Mouse (Mus musculus): ENCODE results near the gene Kcnmb2. TPM values are rescaled to one million over a fixed set of nuclear protein-coding genes. Genes with fewer than 3 reads are reported as not detected.
A peak's percentile ranks its signal among the peaks of the same experiment; 100 is the strongest.

Kcnmb2 gene
- 13.9 and 14.7 TPM in 2 replicates for polyA plus RNA-seq (2015; fragmentation: Nextera tagmentation; extraction: Ambion mirVana)

- peak within 1 kb of the TSS; percentile 67 for H3K9ac ChIP-seq (ENCODE audit: low read depth, low read length)
- no peaks in the 10 kb centered on the region for H3K36me3 ChIP-seq (ENCODE audit: control insufficient read depth, insufficient read depth, low read length)
- peaks cover 7% of the 10 kb centered on the region; the same call in 1 of the 2 replicates for H3K4me1 ChIP-seq (ENCODE audit: control insufficient read depth, insufficient read depth, low read depth, low read length)
- under 1% methylated on average over 22 of the region's 22 CpGs for WGBS
- peak within 1 kb of the TSS; percentile 81 for H3K4me2 ChIP-seq (ENCODE audit: low read length)
- H3K27ac ChIP-seq (ENCODE audit: low read depth, low read length): peak within 1 kb of the TSS; percentile 61
- H3K9me3 ChIP-seq (ENCODE audit: control insufficient read depth, low read length): no peaks in the 10 kb centered on the region
- H3K4me3 ChIP-seq (ENCODE audit: low read length): peak within 1 kb of the TSS; percentile 59
- ATAC-seq: peak; percentile 86
- H3K27me3 ChIP-seq (replicated peaks; ENCODE audit: control insufficient read depth, insufficient read depth, low read length): no peaks in the 10 kb centered on the region
Measured at GRCm38 (mm10) chr3:31902504-31903330, at the start of gene Kcnmb2. TSS of gene Kcnmb2 (plus strand) at chr3:31902507.

GRCm38 (mm10) chr3:31863522-31863921 lies 38.8 kb upstream of the Kcnmb2 start:
- Histone ChIP-seq H3K36me3 (ENCODE audit: control insufficient read depth, insufficient read depth, low read length) (no peaks in the 10 kb centered on the region), H3K4me1 (ENCODE audit: control insufficient read depth, insufficient read depth, low read depth, low read length) (no peaks in the 10 kb centered on the region), H3K4me2 (ENCODE audit: low read length) (no peak overlapping the region), H3K27ac (ENCODE audit: low read depth, low read length) (no peak overlapping the region), H3K9me3 (ENCODE audit: control insufficient read depth, low read length) (no peaks in the 10 kb centered on the region), H3K4me3 (ENCODE audit: low read length) (no peak overlapping the region), H3K9ac (ENCODE audit: low read depth, low read length) (no peak overlapping the region), H3K27me3 (replicated peaks; ENCODE audit: control insufficient read depth, insufficient read depth, low read length) (no peaks in the 10 kb centered on the region)
- 38% methylated on average over 5 of the region's 5 CpGs for WGBS
- peak; percentile 63 for ATAC-seq

GRCm38 (mm10) chr3:31864070-31864469 lies 38.2 kb upstream of the Kcnmb2 start:
- WGBS: 71% methylated on average over 3 of the region's 3 CpGs
- no peaks in the 10 kb centered on the region for H3K4me1 ChIP-seq (ENCODE audit: control insufficient read depth, insufficient read depth, low read depth, low read length)
- no peaks in the 10 kb centered on the region for H3K9me3 ChIP-seq (ENCODE audit: control insufficient read depth, low read length)
- ATAC-seq: peak; percentile 30; the same call in 1 of the 2 replicates
- H3K27ac ChIP-seq (ENCODE audit: low read depth, low read length): no peak overlapping the region
- H3K4me2 ChIP-seq (ENCODE audit: low read length): no peak overlapping the region
- H3K36me3 ChIP-seq (ENCODE audit: control insufficient read depth, insufficient read depth, low read length): no peaks in the 10 kb centered on the region
- no peak overlapping the region for H3K9ac ChIP-seq (ENCODE audit: low read depth, low read length)
- H3K27me3 ChIP-seq (replicated peaks; ENCODE audit: control insufficient read depth, insufficient read depth, low read length): no peaks in the 10 kb centered on the region
- no peak overlapping the region for H3K4me3 ChIP-seq (ENCODE audit: low read length)

GRCm38 (mm10) chr3:31871461-31871860 lies 30.8 kb upstream of the Kcnmb2 start:
- H3K27me3 ChIP-seq (replicated peaks; ENCODE audit: control insufficient read depth, insufficient read depth, low read length): no peaks in the 10 kb centered on the region
- 85% methylated on average over 3 of the region's 3 CpGs for WGBS
- ATAC-seq: no peak

GRCm38 (mm10) chr3:31882621-31883131 lies 19.6 kb upstream of the Kcnmb2 start:
- no peak overlapping the region for H3K4me2 ChIP-seq (ENCODE audit: low read length)
- no peaks in the 10 kb centered on the region for H3K27me3 ChIP-seq (replicated peaks; ENCODE audit: control insufficient read depth, insufficient read depth, low read length)
- 26% methylated on average over 12 of the region's 12 CpGs for WGBS
- no peak overlapping the region for H3K27ac ChIP-seq (ENCODE audit: low read depth, low read length)
- H3K9me3 ChIP-seq (ENCODE audit: control insufficient read depth, low read length): peaks cover 3% of the 10 kb centered on the region; the same call in 1 of the 2 replicates
- H3K9ac ChIP-seq (ENCODE audit: low read depth, low read length): no peak overlapping the region
- H3K4me1 ChIP-seq (ENCODE audit: control insufficient read depth, insufficient read depth, low read depth, low read length): no peaks in the 10 kb centered on the region
- ATAC-seq: peak; percentile 50; the same call in 1 of the 2 replicates
- no peak overlapping the region for H3K4me3 ChIP-seq (ENCODE audit: low read length)
- no peaks in the 10 kb centered on the region for H3K36me3 ChIP-seq (ENCODE audit: control insufficient read depth, insufficient read depth, low read length)

More at GRCm38 (mm10) chr3:31871461-31871860, 30.8 kb upstream of the Kcnmb2 start:
- no peak overlapping the region for H3K4me2 ChIP-seq (ENCODE audit: low read length)
- no peaks in the 10 kb centered on the region for H3K4me1 ChIP-seq (ENCODE audit: control insufficient read depth, insufficient read depth, low read depth, low read length)
- H3K27ac ChIP-seq (ENCODE audit: low read depth, low read length): no peak overlapping the region
- H3K9ac ChIP-seq (ENCODE audit: low read depth, low read length): no peak overlapping the region
- no peak overlapping the region for H3K4me3 ChIP-seq (ENCODE audit: low read length)
- no peaks in the 10 kb centered on the region for H3K9me3 ChIP-seq (ENCODE audit: control insufficient read depth, low read length)
- H3K36me3 ChIP-seq (ENCODE audit: control insufficient read depth, insufficient read depth, low read length): no peaks in the 10 kb centered on the region

GRCm38 (mm10) chr3:31892653-31893052 lies 9.7 kb upstream of the Kcnmb2 start:
- no peaks in the 10 kb centered on the region for H3K36me3 ChIP-seq (ENCODE audit: control insufficient read depth, insufficient read depth, low read length)
- H3K27me3 ChIP-seq (replicated peaks; ENCODE audit: control insufficient read depth, insufficient read depth, low read length): no peaks in the 10 kb centered on the region
- 71% methylated on average over 2 of the region's 2 CpGs for WGBS
- no peak overlapping the region for H3K4me3 ChIP-seq (ENCODE audit: low read length)
- H3K4me1 ChIP-seq (ENCODE audit: control insufficient read depth, insufficient read depth, low read depth, low read length): no peaks in the 10 kb centered on the region
- no peaks in the 10 kb centered on the region for H3K9me3 ChIP-seq (ENCODE audit: control insufficient read depth, low read length)
- no peak overlapping the region for H3K9ac ChIP-seq (ENCODE audit: low read depth, low read length)
- ATAC-seq: no peak
- H3K4me2 ChIP-seq (ENCODE audit: low read length): no peak overlapping the region
- no peak overlapping the region for H3K27ac ChIP-seq (ENCODE audit: low read depth, low read length)

GRCm38 (mm10) chr3:31903506-31903905 lies 1.2 kb downstream of the Kcnmb2 start:
- peak overlapping the region; percentile 81 for H3K4me2 ChIP-seq (ENCODE audit: low read length)
- no peak overlapping the region for H3K27ac ChIP-seq (ENCODE audit: low read depth, low read length)
- H3K4me3 ChIP-seq (ENCODE audit: low read length): peak overlapping the region; percentile 59
- ATAC-seq: peak; percentile 48; the same call in 1 of the 2 replicates
- H3K9ac ChIP-seq (ENCODE audit: low read depth, low read length): peak overlapping the region; percentile 67
- H3K9me3 ChIP-seq (ENCODE audit: control insufficient read depth, low read length): no peaks in the 10 kb centered on the region
- WGBS: 3% methylated on average over 9 of the region's 9 CpGs
- H3K36me3 ChIP-seq (ENCODE audit: control insufficient read depth, insufficient read depth, low read length): no peaks in the 10 kb centered on the region
- H3K4me1 ChIP-seq (ENCODE audit: control insufficient read depth, insufficient read depth, low read depth, low read length): peaks cover 7% of the 10 kb centered on the region; the same call in 1 of the 2 replicates
- no peaks in the 10 kb centered on the region for H3K27me3 ChIP-seq (replicated peaks; ENCODE audit: control insufficient read depth, insufficient read depth, low read length)

GRCm38 (mm10) chr3:31904156-31904555 lies 1.8 kb downstream of the Kcnmb2 start:
- no peaks in the 10 kb centered on the region for H3K9me3 ChIP-seq (ENCODE audit: control insufficient read depth, low read length)
- no peak overlapping the region for H3K9ac ChIP-seq (ENCODE audit: low read depth, low read length)
- H3K27me3 ChIP-seq (replicated peaks; ENCODE audit: control insufficient read depth, insufficient read depth, low read length): no peaks in the 10 kb centered on the region
- 74% methylated on average over 5 of the region's 5 CpGs for WGBS
- no peak for ATAC-seq
- H3K4me2 ChIP-seq (ENCODE audit: low read length): peak overlapping the region; percentile 81
- H3K27ac ChIP-seq (ENCODE audit: low read depth, low read length): no peak overlapping the region
- peak overlapping the region; percentile 59 for H3K4me3 ChIP-seq (ENCODE audit: low read length)
- H3K36me3 ChIP-seq (ENCODE audit: control insufficient read depth, insufficient read depth, low read length): no peaks in the 10 kb centered on the region
- peaks cover 7% of the 10 kb centered on the region; the same call in 1 of the 2 replicates for H3K4me1 ChIP-seq (ENCODE audit: control insufficient read depth, insufficient read depth, low read depth, low read length)

GRCm38 (mm10) chr3:31911168-31911567 lies 8.9 kb downstream of the Kcnmb2 start:
- no peak overlapping the region for H3K4me2 ChIP-seq (ENCODE audit: low read length)
- no peaks in the 10 kb centered on the region for H3K9me3 ChIP-seq (ENCODE audit: control insufficient read depth, low read length)
- WGBS: 65% methylated on average over 5 of the region's 5 CpGs
- H3K36me3 ChIP-seq (ENCODE audit: control insufficient read depth, insufficient read depth, low read length): no peaks in the 10 kb centered on the region
- ATAC-seq: no peak
- no peak overlapping the region for H3K9ac ChIP-seq (ENCODE audit: low read depth, low read length)
- H3K27me3 ChIP-seq (replicated peaks; ENCODE audit: control insufficient read depth, insufficient read depth, low read length): no peaks in the 10 kb centered on the region
- no peak overlapping the region for H3K4me3 ChIP-seq (ENCODE audit: low read length)
- H3K27ac ChIP-seq (ENCODE audit: low read depth, low read length): no peak overlapping the region
- H3K4me1 ChIP-seq (ENCODE audit: control insufficient read depth, insufficient read depth, low read depth, low read length): no peaks in the 10 kb centered on the region
